Mouse (Mus musculus) forebrain, embryonic 13.5 days (tissue): Measurements from ENCODE around the gene Olfr788. TPM values are rescaled to one million over a fixed set of nuclear protein-coding genes. Genes with fewer than 3 reads are reported as not detected.

ENCODE experiments used
- ATAC-seq: fragments of 200-750 bp; cut with Nextera tagmentation; 2 replicates; pipeline ENCODE4 v1.8.0; 2017
- H3K27ac ChIP-seq: fragments of 300-500 bp; sonication (generic); 2 replicates; pipeline ENCODE4 v1.5.1; 2015; ENCODE audit warnings: inconsistent platforms, mild to moderate bottlenecking, moderate library complexity
- H3K27me3 ChIP-seq: fragments of 300-500 bp; sonication (generic); 2 replicates; pipeline ENCODE4 v1.6.1; 2015; ENCODE audit warnings: mild to moderate bottlenecking, inconsistent platforms
- H3K36me3 ChIP-seq: fragments of 300-500 bp; sonication (generic); 2 replicates; pipeline ENCODE4 v1.6.1; 2015; ENCODE audit warnings: mild to moderate bottlenecking, inconsistent platforms; ENCODE audit not compliant: poor library complexity, severe bottlenecking
- H3K4me1 ChIP-seq: fragments of 300-500 bp; sonication (generic); 2 replicates; pipeline ENCODE4 v1.6.1; 2015; ENCODE audit warnings: inconsistent platforms
- H3K4me2 ChIP-seq: fragments of 300-500 bp; sonication (generic); 2 replicates; pipeline ENCODE4 v1.6.1; 2015; ENCODE audit warnings: inconsistent platforms, mild to moderate bottlenecking, moderate library complexity
- H3K4me3 ChIP-seq: fragments of 300-500 bp; sonication (generic); 2 replicates; pipeline ENCODE4 v1.5.1; 2015; ENCODE audit warnings: mild to moderate bottlenecking, inconsistent platforms
- H3K9ac ChIP-seq: fragments of 300-500 bp; sonication (generic); 2 replicates; pipeline ENCODE4 v1.6.1; 2015; ENCODE audit warnings: mild to moderate bottlenecking, inconsistent platforms
- H3K9me3 ChIP-seq: fragments of 300-500 bp; sonication (generic); replicated peaks from 2 replicates; pipeline ENCODE4 v1.6.1; 2016; ENCODE audit warnings: inconsistent platforms
- WGBS: fragments of 180-500 bp; shearing (Covaris S2); methylation state at CpG from one replicate; pipeline ENCODE4 v1.1.7; 2015; 5-methylcytosine and 5-hydroxymethylcytosine counted together
- polyA plus RNA-seq: library from polyadenylated mRNA; unstranded; fragments of >200 nt; fragmentation: Nextera tagmentation; extraction: Ambion mirVana; gene quantifications from 2 replicates; pipeline ENCODE4 v1.2.1, GENCODE M21; 2015

Olfr788 gene
- not detected in 2 replicates for polyA plus RNA-seq

GRCm38 (mm10) chr10:129470698-129471097, at the start of gene Olfr788:
Gene Olfr788, plus strand, starts transcription at chr10:129470998.
- no peaks in the 10 kb centered on the region for H3K36me3 ChIP-seq
- no peaks in the 10 kb centered on the region for H3K4me1 ChIP-seq
- no peak within 1 kb of the TSS for H3K27ac ChIP-seq
- H3K9ac ChIP-seq, result no peak within 1 kb of the TSS
- no peak within 1 kb of the TSS for H3K4me3 ChIP-seq
- no peak within 1 kb of the TSS for H3K4me2 ChIP-seq
- no peaks in the 10 kb centered on the region for H3K27me3 ChIP-seq
- ATAC-seq, result no peak
- H3K9me3 ChIP-seq, result no peaks in the 10 kb centered on the region

GRCm38 (mm10) chr10:129427006-129427405, 43.8 kb upstream of the Olfr788 start, which contains the start of gene Olfr786:
Gene Olfr786, plus strand, starts transcription at chr10:129427306.
- Histone ChIP-seq H3K4me2 (no peak within 1 kb of the TSS), H3K27ac (no peak within 1 kb of the TSS), H3K9me3 (no peaks in the 10 kb centered on the region), H3K4me1 (no peaks in the 10 kb centered on the region), H3K27me3 (no peaks in the 10 kb centered on the region), H3K36me3 (no peaks in the 10 kb centered on the region), H3K4me3 (no peak within 1 kb of the TSS), H3K9ac (no peak within 1 kb of the TSS)
- no peak for ATAC-seq

GRCm38 (mm10) chr10:129461562-129461961, 9.2 kb upstream of the Olfr788 start, which contains the start of gene Olfr787:
Gene Olfr787, plus strand, starts transcription at chr10:129461862.
- no peak within 1 kb of the TSS for H3K4me2 ChIP-seq
- no peaks in the 10 kb centered on the region for H3K36me3 ChIP-seq
- no peak for ATAC-seq
- no peak within 1 kb of the TSS for H3K27ac ChIP-seq
- H3K9ac ChIP-seq, result no peak within 1 kb of the TSS
- H3K27me3 ChIP-seq, result no peaks in the 10 kb centered on the region
- H3K9me3 ChIP-seq, result no peaks in the 10 kb centered on the region
- WGBS, result 85% methylated on average over 3 of the region's 3 CpGs
- no peaks in the 10 kb centered on the region for H3K4me1 ChIP-seq
- H3K4me3 ChIP-seq, result no peak within 1 kb of the TSS

- no peak for ATAC-seq
- no peaks in the 10 kb centered on the region for H3K9me3 ChIP-seq
- H3K36me3 ChIP-seq, result no peaks in the 10 kb centered on the region
- H3K9ac ChIP-seq, result no peak overlapping the region
- no peaks in the 10 kb centered on the region for H3K27me3 ChIP-seq
- H3K4me2 ChIP-seq, result no peak overlapping the region
- no peaks in the 10 kb centered on the region for H3K4me1 ChIP-seq
- no peak overlapping the region for H3K27ac ChIP-seq
- no peak overlapping the region for H3K4me3 ChIP-seq
- 45% methylated on average over 2 of the region's 2 CpGs for WGBS
Measured at GRCm38 (mm10) chr10:129473256-129473655, 2.5 kb downstream of the Olfr788 start.

GRCm38 (mm10) chr10:129473723-129474122, 2.9 kb downstream of the Olfr788 start:
- Histone ChIP-seq H3K27ac (no peak overlapping the region), H3K4me3 (no peak overlapping the region)
- ATAC-seq, result no peak

GRCm38 (mm10) chr10:129484452-129484851, 13.7 kb downstream of the Olfr788 start, which contains the start of gene Olfr789:
Gene Olfr789, plus strand, starts transcription at chr10:129484752.
- H3K4me2 ChIP-seq, result no peak within 1 kb of the TSS
- H3K4me1 ChIP-seq, result no peaks in the 10 kb centered on the region
- WGBS, result 68% methylated on average over 2 of the region's 2 CpGs
- no peaks in the 10 kb centered on the region for H3K9me3 ChIP-seq
- no peak within 1 kb of the TSS for H3K27ac ChIP-seq
- H3K9ac ChIP-seq, result no peak within 1 kb of the TSS
- no peak within 1 kb of the TSS for H3K4me3 ChIP-seq
- no peak for ATAC-seq
- H3K27me3 ChIP-seq, result no peaks in the 10 kb centered on the region
- no peaks in the 10 kb centered on the region for H3K36me3 ChIP-seq

More at GRCm38 (mm10) chr10:129473723-129474122, 2.9 kb downstream of the Olfr788 start:
- Histone ChIP-seq H3K9ac (no peak overlapping the region), H3K4me1 (no peaks in the 10 kb centered on the region), H3K9me3 (no peaks in the 10 kb centered on the region), H3K4me2 (no peak overlapping the region), H3K36me3 (no peaks in the 10 kb centered on the region), H3K27me3 (no peaks in the 10 kb centered on the region)

GRCm38 (mm10) chr10:129490101-129490500, 19.3 kb downstream of the Olfr788 start:
- no peak overlapping the region for H3K9ac ChIP-seq
- H3K4me1 ChIP-seq, result no peaks in the 10 kb centered on the region
- H3K4me2 ChIP-seq, result no peak overlapping the region
- no peak overlapping the region for H3K27ac ChIP-seq
- H3K4me3 ChIP-seq, result no peak overlapping the region
- ATAC-seq, result no peak
- H3K27me3 ChIP-seq, result no peaks in the 10 kb centered on the region
- 80% methylated on average over 2 of the region's 2 CpGs for WGBS
- H3K9me3 ChIP-seq, result no peaks in the 10 kb centered on the region
- no peaks in the 10 kb centered on the region for H3K36me3 ChIP-seq

GRCm38 (mm10) chr10:129498192-129498591, 27.4 kb downstream of the Olfr788 start, which contains the start of gene Olfr790:
Gene Olfr790, plus strand, starts transcription at chr10:129498492.
- no peaks in the 10 kb centered on the region for H3K4me1 ChIP-seq
- H3K4me2 ChIP-seq, result no peak within 1 kb of the TSS
- H3K9me3 ChIP-seq, result no peaks in the 10 kb centered on the region
- no peak for ATAC-seq
- no peak within 1 kb of the TSS for H3K4me3 ChIP-seq
- no peaks in the 10 kb centered on the region for H3K27me3 ChIP-seq
- no peak within 1 kb of the TSS for H3K27ac ChIP-seq
- no peak within 1 kb of the TSS for H3K9ac ChIP-seq
- H3K36me3 ChIP-seq, result no peaks in the 10 kb centered on the region

GRCm38 (mm10) chr10:129521492-129521891, 50.7 kb downstream of the Olfr788 start, which contains the start of gene Olfr791:
Gene Olfr791, plus strand, starts transcription at chr10:129521792.
- Histone ChIP-seq H3K9me3 (no peaks in the 10 kb centered on the region), H3K27ac (no peak within 1 kb of the TSS), H3K4me2 (no peak within 1 kb of the TSS), H3K4me1 (no peaks in the 10 kb centered on the region), H3K27me3 (no peaks in the 10 kb centered on the region), H3K36me3 (no peaks in the 10 kb centered on the region), H3K4me3 (no peak within 1 kb of the TSS), H3K9ac (no peak within 1 kb of the TSS)
- ATAC-seq, result no peak
- WGBS, result 73% methylated on average over 3 of the region's 3 CpGs

Other genes starting within 250 kb of the Olfr788 start
- gene Olfr774, start 234.8 kb upstream of the Olfr788 start, polyA plus RNA-seq, result not detected in 2 replicates
- gene Olfr775, start 222.6 kb upstream of the Olfr788 start, polyA plus RNA-seq, result not detected in 2 replicates
- not detected in 2 replicates for gene Olfr776, start 211.9 kb upstream of the Olfr788 start, polyA plus RNA-seq
- gene Olfr777, start 199.5 kb upstream of the Olfr788 start, polyA plus RNA-seq, result not detected in 2 replicates
- not detected in 2 replicates for gene Olfr780, start 152.9 kb upstream of the Olfr788 start, polyA plus RNA-seq
- gene Olfr781, start 142.1 kb upstream of the Olfr788 start, polyA plus RNA-seq, result not detected in 2 replicates
- gene Olfr782, start 122.1 kb upstream of the Olfr788 start, polyA plus RNA-seq, result not detected in 2 replicates
- gene Olfr784, start 86.9 kb upstream of the Olfr788 start, polyA plus RNA-seq, result 0.05 and 0.08 TPM in 2 replicates
- not detected in 2 replicates for gene Olfr785, start 65.6 kb upstream of the Olfr788 start, polyA plus RNA-seq
- gene Olfr786, start 43.7 kb upstream of the Olfr788 start, polyA plus RNA-seq, result not detected in 2 replicates
- not detected in 2 replicates for gene Olfr787, start 9.1 kb upstream of the Olfr788 start, polyA plus RNA-seq
- not detected in 2 replicates for gene Olfr789, start 13.8 kb downstream of the Olfr788 start, polyA plus RNA-seq
- not detected in 2 replicates for gene Olfr790, start 27.5 kb downstream of the Olfr788 start, polyA plus RNA-seq
- gene Olfr791, start 50.8 kb downstream of the Olfr788 start, polyA plus RNA-seq, result not detected in 2 replicates
- not detected in 2 replicates for gene Olfr792, start 68.2 kb downstream of the Olfr788 start, polyA plus RNA-seq
- gene Olfr794, start 96.7 kb downstream of the Olfr788 start, polyA plus RNA-seq, result not detected in 2 replicates
- not detected in 2 replicates for gene Olfr796, start 141.6 kb downstream of the Olfr788 start, polyA plus RNA-seq
- not detected in 2 replicates for gene Olfr798, start 156.9 kb downstream of the Olfr788 start, polyA plus RNA-seq
- not detected in 2 replicates for gene Olfr799, start 166.5 kb downstream of the Olfr788 start, polyA plus RNA-seq
- gene Olfr800, start 186.7 kb downstream of the Olfr788 start, polyA plus RNA-seq, result not detected in 2 replicates
- not detected in 2 replicates for gene Olfr801, start 202.9 kb downstream of the Olfr788 start, polyA plus RNA-seq
- gene Olfr802, start 217.2 kb downstream of the Olfr788 start, polyA plus RNA-seq, result not detected in 2 replicates
- gene Olfr803, start 223.3 kb downstream of the Olfr788 start, polyA plus RNA-seq, result not detected in 2 replicates
- not detected in 2 replicates for gene Olfr804, start 232.2 kb downstream of the Olfr788 start, polyA plus RNA-seq